Mouse (Mus musculus): Measurements from ENCODE around the gene Pax5. TPM values are rescaled to one million over a fixed set of nuclear protein-coding genes. Genes with fewer than 3 reads are reported as not detected.

Gene Pax5
- total RNA-seq, 2 experiments from 2014 or later, result 0.10 to 0.38 TPM

DNA sequence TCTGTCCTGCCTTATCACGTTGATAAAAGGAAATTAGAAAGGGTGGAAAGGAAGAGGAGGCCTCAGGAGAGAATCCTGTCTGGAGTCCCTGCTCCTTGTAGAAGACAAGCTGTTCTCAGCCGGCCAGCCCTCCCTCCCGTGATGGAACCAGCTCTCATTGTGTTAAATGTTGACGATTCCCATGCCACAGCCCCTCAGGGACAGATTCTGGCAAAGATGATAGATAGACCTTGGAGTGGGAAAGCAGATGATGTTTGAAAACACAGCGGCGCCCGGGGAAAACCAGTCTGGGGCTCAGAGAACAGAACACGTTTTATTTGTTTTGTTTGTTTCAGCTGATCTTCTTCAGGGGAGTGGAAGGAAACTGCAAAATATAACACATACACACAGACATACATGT, 221.6 kb downstream of the Pax5 start:
- no peak for TF ChIP-seq CTCF (conservative IDR thresholded peaks at IDR 0.05)

DNA sequence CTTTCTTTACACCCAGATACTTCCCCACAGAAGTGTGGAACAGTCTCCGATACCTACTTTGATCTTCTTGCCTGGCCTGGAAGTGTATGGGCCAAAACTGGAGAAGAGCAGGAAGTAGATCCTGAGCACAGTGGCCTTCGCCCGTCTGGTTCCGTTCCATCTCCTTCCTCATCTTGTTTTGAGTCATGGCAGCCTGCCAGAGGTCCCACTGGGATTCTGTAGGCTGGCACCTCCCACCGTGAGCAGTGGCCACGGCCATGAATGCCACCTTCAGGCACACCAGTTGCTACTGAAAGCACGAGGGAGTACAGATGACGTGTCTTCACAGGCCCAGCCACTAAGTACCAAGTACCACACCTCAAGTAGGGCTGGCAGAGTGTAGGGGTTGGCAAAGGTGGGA, 222.1 kb downstream of the Pax5 start:
- Histone ChIP-seq H3K4me3 (no peak overlapping the region), H3K27ac (no peak overlapping the region)
- no peak for DNase-seq (ENCODE audit: low spot score in 2 of 2)
- no peak for TF ChIP-seq CTCF (conservative IDR thresholded peaks at IDR 0.05)

More for the DNA sequence above, 221.6 kb downstream of the Pax5 start:
- H3K27ac ChIP-seq, result no peak overlapping the region
- no peak overlapping the region for H3K4me3 ChIP-seq
- DNase-seq (ENCODE audit: low spot score in 2 of 2), result no peak

DNA sequence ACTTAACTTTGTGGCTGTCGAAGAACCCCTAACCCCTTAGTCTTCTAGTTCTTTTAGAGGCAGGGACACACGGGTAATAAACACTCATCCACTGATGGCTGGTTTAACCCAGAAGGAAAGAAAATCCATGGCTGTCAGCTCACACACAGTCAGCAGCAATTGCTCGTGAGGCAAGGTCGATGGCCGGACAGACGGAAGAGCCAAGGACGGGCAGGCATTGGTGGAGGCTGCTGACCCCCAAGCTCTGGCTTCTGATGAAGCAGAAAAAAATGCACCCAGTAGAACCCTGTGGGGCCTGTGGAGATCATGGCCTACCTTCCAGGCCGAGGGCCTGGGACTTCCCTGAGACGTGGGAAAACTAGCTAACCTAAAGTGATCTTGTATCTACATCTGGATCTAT, 227.4 kb downstream of the Pax5 start:
- TF ChIP-seq CTCF (conservative IDR thresholded peaks at IDR 0.05), result no peak
- no peak for DNase-seq (ENCODE audit: low spot score in 2 of 2)
- H3K4me3 ChIP-seq, result no peak overlapping the region

DNA sequence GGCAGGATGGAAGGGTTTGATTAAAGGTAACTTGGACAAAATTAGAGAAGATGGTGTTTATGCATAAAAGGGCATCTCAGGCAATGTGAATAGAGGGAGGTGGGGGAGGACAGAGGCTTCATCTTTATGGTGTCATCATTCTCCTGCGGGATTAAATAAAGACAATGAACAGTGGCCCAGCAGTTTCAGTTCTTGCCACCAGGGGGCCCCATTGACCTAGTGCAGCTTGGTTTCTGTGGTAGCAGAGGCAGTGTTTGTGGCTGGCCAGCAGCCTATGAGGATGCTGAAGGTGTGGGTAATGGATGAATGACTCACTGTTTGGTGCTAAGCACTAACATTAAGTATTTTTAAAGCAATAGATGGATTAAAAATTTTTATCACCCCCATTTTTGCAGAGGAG, 230.5 kb downstream of the Pax5 start:
- H3K4me3 ChIP-seq, result no peak overlapping the region
- DNase-seq (ENCODE audit: low spot score in 2 of 2), result no peak
- TF ChIP-seq CTCF (conservative IDR thresholded peaks at IDR 0.05), result peak; percentile 56
- H3K27ac ChIP-seq, result no peak overlapping the region

More for the DNA sequence above, 227.4 kb downstream of the Pax5 start:
- H3K27ac ChIP-seq, result no peak overlapping the region

Small RNA genes lying within 50 kb of the gene (microRNA-seq; reads per million reads assigned to microRNA genes)
- gene Mir5120, result 0 reads per million in 2 experiments

Other genes starting within 250 kb of the Pax5 start
- gene Zcchc7, start 45.4 kb upstream of the Pax5 start, total RNA-seq (2021), result 10 to 100 TPM; 72.4 to 80.1 TPM

Data from layer of hippocampus, adult 2 months (tissue).